Mouse (Mus musculus): Measurements from ENCODE around the gene Pdcd4.
A peak's percentile ranks its signal among the peaks of the same experiment; 100 is the strongest.
"Not testable (repeated sequence)": the region's sequence is repeated elsewhere in the genome, so short reads cannot be mapped to it uniquely, and the experiment has no call there.

Pdcd4 gene

DNA sequence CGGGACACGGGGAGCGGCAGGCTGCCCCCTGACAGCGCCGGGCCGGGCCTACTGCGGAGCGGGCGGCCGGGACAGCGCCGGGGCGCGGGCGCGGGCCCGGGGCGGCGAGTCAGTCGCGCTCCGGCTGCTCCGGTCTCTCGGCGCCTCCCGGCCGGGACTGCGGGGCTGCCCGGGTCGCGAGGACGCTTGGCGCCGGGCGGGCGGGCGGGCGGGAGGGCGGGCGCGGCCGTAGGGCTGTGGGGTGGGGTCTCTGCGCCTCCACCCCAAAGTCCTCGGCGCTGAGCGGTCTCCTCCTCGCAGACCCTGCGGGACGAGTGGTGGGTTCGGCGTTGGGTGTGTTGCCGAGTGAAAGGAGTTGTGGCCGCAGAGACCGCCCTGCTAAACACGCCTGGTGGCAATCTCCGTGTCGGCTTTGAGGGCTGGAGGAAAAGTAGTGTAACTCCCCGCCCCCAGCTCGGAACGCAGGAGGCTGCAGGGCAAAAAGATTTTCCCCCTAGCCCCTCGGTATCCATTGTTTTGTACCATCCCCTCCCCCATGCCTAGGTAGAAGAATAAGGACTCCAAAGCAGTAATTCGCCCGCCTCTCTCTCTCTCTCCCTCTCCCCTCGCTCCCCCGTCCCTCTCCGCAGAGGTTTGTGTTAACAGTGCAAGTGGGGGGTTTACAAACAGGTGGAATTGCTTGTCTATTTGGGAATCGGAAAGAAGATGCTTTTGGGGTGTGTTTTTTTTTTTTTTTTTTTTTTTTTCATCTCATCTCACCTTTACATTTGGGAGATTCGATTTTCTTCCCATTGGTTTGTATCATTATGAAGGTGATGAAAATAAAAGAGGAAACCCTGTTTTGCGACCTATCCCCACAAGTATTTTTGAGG, 53.4 kb downstream of the Pdcd4 start:
- peak; percentile 48 for DNase-seq (ENCODE audit: low spot score)

GRCm38 (mm10) chr19:53957513-53957912, 65.5 kb downstream of the Pdcd4 start:
- DNase-seq (ENCODE audit: low spot score), result no peak

DNA sequence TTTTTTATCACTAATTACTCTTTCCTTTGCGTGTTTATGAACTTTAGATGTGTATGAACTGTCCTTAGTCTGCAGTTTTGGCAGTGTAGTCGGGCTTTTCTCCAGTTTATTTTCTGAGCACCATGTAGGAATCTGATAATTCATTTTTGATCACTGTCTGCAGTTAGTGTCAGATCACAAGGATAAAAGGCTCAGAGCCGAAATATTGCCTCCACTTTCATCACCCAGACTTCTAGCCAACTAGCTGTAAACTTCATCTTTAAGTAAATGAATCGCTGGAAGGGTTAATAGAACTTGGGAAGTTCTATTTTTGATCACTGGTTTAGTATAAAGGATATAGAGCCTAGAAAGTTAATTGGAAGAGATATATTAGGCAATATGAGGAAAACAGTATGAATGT, 70.5 kb downstream of the Pdcd4 start:
- DNase-seq (ENCODE audit: low spot score), result no peak

DNA sequence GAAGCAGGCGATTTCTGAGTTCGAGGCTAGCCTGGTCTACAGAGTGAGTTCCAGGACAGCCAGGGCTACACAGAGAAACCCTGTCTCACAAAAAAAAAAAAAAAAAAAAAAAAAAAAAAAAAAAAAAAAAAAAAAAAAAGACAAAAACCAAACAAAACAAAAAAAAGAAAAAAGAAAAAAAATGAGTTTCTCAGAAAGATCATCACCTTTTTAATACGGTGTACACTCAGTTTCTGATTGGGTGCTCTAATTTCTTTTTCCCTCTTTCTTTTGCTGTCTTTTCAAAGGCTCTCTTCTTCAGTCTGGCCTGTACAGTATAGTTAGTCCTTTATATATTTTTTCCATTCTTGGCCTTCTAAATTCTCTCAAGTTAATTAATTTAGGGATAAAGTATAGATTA, 72.3 kb downstream of the Pdcd4 start:
- DNase-seq (ENCODE audit: low spot score), result not testable (repeated sequence)

DNA sequence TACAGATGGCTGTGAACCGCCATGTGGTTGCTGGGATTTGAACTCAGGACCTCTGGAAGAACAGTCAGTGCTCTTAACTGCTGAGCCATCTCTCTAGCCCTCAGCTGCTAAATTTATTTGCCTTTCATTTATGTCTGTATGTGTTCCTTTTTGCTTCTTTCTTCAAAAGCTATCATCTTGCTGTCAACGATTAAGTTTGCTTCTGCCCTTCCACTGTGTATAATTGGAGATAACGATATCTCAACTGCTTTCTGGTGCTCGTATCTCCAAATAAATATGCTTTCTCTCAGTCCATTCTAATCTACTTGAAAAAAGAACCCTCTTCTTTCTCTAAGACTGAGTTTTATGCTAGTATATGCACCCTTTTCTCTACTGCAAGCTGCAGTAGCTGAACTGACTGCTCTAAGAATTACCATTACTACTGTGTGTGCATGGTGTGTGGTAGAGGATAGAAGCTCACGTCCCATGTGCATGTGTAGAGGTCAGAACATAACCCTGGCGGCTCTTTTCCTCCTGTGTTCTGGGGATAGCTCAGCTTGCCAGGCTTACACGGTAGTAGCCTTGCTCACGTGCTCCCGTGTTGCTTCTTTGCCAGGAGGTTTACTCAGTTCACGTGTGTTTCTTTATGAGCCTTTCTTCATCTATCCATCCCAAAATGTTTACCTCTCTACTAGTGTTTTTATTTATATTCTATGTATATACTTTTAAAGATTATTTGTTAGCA, 73.0 kb downstream of the Pdcd4 start:
- DNase-seq (ENCODE audit: low spot score), result peak; percentile 61

DNA sequence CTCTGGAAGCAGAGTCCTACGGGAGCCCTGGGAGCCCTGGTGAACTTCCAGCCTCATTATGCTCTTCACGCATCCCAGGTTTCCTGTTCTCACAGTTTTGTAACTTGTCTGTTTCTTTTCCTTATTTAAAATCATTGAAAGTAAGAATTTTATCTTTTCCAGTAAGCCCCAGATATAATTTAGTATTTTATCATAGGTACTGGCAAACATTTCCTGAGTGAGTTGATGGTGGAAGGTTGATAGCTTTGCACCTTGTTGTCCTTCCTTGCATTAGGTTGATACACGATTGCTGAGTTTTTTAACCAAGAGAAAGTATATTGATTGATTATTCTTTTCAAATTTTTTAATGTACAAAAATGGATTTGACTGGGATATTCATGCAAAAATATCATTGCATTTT, 77.2 kb downstream of the Pdcd4 start:
- no peak for DNase-seq (ENCODE audit: low spot score)

GRCm38 (mm10) chr19:53971938-53972337, 79.9 kb downstream of the Pdcd4 start:
- peak; percentile 44 for DNase-seq (ENCODE audit: low spot score)

DNA sequence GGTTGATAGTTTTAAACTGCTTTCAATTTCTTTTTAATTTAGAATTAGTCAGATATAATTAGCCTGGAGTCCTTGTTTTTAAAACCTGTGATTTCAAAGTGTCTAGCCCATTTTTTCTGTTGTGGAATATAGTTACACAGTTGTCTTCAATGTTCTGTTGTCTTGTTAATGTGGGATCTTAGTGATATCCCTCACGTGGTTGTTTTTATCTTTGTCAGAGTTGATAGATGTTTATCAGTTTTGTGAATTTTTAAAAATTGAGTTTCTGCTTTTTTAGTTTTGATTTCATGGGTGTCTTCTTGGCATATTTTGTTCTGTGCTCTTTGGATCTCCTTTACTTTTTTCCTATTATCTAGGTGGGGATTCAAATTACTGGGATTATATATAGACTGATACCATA, 81.6 kb downstream of the Pdcd4 start:
- DNase-seq (ENCODE audit: low spot score), result no peak

Measured in c-Kit-positive CD71-positive TER-119-positive erythroid progenitor cells, embryonic 14.5 days (primary cell).